Mouse (Mus musculus) cerebellum, postnatal 4 days (tissue): ENCODE measurements around the gene Slc6a4.
"Not testable (repeated sequence)": the region's sequence is repeated elsewhere in the genome, so short reads cannot be mapped to it uniquely, and the experiment has no call there.

Experiments used
- DNase-seq, 2 experiments: peaks; one replicate each; pipeline ENCODE4 v3.0.0; 2022; ENCODE audit warnings: low spot score in 2 of 2, mixed read lengths in 1 of 2

Gene Slc6a4

DNA sequence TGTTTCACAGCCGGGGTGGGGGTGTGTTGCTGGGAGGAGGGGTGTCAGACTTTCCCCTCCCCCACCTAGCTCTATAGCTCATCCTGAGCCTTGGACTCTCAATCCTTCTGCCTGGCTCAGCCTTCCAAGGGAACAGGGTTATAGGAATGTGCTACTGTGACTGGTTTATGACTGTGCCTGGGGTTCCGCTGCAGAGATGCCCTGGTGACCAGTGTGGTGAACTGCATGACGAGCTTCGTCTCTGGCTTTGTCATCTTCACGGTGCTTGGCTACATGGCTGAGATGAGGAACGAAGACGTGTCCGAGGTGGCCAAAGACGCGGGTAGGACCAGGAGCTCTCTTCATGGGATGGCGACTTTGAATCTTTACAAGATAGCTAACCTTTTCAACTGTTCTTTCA, 19.6 kb downstream of the Slc6a4 start:
- DNase-seq = no peak

DNA sequence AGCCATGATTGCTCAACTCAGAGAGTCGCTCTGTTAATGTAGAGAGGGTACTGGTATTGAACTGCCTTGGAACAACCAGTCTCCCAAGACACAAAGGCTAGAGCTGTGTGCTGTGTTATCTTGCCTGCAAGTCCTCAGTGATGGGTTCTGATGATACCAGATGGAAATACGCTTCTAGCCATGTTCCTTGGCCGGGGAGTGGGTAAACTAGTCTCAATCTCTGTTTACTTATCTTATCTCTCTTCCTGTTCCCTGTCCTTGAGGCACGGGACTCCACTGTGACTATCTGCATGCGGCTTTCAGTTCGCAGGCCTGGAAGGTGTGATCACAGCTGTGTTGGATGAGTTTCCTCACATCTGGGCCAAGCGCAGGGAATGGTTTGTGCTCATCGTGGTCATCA, 21.1 kb downstream of the Slc6a4 start:
- no peak for DNase-seq

DNA sequence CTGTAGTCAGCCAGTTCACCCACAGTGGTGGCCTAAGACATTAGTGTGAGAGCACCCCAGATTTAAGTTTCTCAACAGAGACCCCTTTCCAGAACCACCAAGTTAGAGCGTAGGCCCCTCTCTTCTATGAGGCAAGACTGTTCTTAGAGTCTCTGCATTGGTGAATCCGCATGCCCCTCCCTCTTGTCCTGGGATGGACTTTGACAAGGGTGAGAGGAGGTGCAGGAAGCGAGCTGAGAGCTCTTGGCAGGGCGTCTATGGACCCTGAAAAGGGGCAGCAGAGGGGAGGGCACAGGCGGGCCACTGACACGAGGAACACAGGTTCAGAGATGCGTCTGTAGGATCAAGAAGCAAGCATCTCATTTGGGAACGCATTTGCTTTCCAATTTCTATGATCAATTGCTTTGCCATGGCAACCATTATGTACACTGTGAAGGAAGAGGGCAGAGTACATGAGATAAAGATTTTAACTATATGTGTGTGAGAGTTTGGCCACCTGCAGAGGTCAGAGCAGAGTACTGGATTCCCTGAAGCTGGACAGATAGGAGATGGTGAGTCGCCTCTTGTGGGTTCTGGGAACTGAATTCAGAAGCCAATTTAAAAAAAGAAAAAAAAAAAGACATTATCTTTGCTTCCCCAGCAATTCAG, 23.5 kb downstream of the Slc6a4 start:
- DNase-seq = no peak

DNA sequence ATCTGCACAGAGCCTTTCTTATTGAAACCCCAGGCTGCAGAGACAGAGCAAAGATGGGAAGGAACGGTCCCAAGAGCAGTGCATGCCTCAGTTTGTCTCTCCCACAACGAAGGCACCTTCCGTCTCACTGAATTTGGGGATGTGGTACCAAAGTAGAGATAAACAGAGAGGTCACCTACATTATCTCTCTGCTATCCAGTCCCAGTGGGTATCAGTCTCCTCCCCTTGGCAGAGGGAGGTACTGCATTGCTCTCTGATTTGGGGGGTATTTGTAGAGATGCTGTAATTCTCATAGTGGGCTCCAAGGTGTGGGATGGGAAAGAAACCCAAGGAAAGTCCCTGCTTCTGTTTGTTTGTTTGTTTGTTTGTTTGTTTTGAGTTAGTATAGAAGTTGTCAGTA, 28.2 kb downstream of the Slc6a4 start:
- DNase-seq = no peak

DNA sequence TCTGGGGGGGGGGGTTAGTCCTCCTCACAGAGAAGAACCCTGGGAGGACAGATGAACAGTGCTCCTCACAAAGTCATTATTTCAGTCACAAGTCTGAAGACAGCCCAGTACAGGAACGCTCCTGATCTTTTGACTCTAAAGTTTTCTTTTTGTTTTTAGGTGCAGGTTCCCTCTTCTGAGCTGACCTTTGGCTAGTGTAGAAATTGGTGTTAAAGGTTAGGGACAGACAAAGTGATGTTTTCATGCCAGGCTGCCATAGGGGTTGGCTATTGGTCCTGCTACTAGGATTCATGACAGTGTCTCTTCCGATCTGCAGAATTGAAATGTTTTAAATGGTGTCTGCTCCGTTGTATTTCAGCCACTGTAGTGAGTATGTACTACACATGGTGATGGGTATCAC, 29.8 kb downstream of the Slc6a4 start:
- no peak for DNase-seq

DNA sequence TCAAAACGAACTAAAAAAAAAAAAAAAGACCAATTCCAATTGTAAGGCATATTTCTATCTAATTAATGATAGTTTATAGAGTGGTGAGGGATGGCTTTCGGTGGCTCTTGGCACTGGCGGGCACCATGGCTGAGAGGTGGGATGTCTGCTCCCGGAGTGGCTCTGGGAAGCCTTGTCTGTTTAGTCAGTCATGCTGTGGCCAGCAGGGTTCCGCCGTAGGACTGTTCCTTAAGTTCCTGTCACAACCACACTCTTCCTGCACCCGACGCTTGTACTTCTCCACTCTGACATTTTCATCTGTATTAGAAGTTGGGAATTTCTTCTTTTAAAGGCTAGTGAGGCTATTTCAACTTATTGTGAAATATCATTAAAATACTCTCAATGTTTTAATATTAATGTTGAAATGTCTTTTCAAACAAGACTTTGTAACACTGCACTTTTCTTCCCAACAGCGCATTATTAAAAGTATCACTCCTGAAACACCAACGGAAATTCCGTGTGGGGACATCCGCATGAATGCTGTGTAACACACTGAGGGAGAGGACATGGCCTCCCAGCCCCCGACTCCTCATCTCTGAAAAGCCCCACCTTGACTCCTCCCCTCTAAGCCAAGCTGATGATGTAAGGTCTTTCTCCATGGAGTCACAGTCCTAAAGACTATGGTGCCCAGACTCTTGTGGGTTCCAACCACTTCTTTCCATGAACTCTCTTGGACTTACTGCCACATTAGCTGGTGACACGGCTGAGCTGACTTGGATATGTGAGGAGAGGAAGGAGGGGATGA, 32.9 kb downstream of the Slc6a4 start:
- no peak for DNase-seq

DNA sequence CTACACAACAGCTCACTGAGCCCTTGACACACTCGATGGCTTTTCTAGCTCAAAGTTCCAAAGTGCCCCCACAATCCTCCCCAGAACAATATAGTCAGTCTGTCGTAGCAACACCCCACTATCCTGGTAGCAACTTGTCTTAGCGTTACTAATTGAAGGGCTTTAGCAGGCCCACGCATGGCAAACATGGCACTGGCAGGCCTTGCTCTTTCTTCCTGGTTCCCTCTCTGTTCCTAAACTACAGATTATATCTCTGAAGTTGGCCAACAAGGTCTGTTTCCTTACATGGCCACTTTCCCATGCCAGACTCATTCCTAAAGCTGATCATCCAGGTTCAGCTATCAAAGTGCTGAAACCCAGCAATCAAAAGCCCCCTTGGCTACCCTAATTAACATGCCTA, 43.5 kb downstream of the Slc6a4 start:
- no peak for DNase-seq

DNA sequence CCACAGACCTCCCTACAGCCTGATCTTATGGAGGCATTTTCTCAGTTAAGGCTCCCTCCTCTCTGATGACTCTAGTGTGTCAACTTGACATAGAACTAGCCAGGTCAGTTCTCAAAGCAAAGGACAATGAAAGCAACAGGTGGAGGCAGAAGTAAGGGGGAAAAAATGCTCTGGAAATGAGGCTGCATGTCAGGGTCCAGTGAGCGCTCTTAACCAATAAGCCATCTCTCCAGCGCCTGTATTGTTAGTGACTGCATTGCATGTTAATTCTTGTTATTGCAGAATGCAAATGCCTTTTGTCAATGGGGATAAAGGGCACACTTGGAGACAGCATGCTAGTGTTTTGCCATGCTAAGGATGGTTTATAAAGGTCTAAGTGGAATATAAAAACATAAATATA, 44.4 kb downstream of the Slc6a4 start:
- no peak for DNase-seq

DNA sequence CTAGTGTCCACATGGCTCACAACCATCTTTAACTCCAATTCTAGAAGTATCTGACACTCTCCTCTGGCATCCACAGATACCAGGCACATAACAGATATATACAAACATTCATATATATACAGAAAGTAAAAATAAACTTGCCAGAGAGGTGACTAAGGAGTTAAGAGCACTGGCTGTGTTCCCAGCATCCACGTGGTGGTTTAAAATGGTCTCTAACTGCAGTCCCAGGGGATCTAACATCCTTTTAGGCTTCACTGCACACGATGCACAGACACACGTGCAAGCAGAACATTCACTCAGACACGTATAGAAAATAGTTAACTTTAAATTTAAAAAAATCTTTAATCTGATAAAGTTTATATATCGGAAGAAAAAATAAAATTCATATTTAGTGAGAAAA, 63.5 kb downstream of the Slc6a4 start:
- no peak for DNase-seq

DNA sequence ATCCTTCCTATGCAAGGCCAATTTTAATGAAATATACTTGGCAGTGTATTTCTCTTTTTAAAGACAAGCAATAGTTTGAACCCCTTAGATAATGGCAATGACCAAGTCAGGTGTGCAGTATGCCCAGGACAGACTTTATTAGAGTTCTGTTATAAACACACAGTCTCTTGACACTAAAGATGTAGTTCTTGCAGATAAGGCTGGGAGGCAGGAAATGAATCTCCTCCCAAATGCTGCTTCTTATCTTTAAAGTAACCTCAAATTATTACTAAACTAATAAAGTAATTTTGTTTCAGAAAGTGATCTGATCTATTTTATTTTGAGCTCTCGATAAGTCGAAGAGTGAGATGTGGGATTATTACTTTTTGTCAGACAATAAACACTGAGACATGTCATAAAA, 65.0 kb downstream of the Slc6a4 start:
- no peak for DNase-seq

DNA sequence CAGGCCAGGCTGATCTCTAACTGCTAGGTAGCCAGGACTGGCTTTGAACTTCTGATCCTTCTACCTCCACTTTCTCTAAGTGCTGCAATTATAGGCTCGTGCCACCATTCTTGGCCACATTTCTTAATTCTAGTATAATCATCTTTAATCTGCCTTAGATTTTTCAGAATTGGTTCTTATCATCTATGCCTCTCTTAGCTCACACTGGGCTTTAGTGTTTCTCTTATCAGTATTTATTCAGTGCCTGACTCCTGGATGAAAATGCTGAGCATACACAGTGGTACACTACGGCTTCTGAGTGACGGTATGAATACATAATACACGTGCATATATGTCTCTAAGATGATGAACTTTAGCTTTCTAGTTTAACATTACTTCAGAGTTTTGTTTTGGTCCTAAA, 70.4 kb downstream of the Slc6a4 start:
- DNase-seq = no peak

DNA sequence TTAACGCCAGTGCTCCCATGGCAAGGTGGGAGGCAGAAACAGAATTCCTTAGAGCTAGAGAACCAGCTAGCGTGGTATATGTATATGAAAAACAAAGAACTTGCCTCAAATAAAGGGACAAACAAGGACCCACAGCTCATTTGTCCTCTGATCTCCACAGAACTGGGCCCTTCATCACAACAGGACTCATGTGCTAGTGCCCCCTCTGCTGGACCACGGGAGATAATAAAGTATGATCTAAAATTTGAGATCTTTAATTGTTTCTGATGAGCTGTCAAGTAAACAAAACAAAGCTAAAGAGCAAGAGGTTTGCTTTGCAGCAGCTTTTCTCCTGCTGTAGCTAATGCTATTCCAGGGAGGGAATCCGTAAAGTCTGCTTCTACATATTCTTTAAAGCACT, 72.3 kb downstream of the Slc6a4 start:
- DNase-seq = no peak

DNA sequence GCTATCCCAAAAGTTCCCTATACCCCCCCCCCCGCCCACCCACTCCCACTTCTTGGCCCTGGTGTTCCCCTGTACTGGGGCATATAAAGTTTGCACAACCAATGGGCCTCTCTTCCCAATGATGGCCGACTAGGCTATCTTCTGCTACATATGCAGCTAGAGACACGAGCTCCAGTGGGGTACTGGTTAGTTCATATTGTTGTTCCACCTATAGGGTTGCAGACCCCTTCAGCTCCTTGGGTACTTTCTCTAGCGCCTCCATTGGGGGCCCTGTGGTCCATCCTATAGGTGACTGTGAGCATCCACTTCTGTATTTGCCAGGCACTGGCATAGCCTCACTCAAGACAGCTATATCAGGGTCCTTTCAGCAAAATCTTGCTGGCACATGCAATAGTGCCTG, 78.9 kb downstream of the Slc6a4 start:
- DNase-seq = not testable (repeated sequence)

DNA sequence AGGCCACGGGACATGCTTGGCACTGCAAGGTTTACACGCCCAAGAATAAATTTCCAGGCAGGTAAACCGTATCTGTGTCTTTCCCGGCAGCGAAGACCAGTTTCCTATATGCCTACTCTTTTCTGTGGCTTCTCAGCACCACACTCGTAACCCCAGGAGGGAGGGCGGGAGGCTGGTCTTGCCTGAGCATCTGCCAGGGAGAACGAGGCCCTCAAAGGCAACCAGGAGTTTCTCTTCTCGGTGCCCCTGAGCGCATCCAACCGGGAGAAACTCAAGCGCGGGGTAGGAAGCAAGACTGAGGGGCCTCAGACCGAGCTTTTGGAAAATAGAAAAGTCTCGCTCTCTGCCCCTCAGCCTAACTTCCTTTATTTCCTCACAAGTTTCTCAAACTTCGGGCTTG, 79.4 kb downstream of the Slc6a4 start:
- peak in 1 of 2 experiments; percentile 21 for DNase-seq

DNA sequence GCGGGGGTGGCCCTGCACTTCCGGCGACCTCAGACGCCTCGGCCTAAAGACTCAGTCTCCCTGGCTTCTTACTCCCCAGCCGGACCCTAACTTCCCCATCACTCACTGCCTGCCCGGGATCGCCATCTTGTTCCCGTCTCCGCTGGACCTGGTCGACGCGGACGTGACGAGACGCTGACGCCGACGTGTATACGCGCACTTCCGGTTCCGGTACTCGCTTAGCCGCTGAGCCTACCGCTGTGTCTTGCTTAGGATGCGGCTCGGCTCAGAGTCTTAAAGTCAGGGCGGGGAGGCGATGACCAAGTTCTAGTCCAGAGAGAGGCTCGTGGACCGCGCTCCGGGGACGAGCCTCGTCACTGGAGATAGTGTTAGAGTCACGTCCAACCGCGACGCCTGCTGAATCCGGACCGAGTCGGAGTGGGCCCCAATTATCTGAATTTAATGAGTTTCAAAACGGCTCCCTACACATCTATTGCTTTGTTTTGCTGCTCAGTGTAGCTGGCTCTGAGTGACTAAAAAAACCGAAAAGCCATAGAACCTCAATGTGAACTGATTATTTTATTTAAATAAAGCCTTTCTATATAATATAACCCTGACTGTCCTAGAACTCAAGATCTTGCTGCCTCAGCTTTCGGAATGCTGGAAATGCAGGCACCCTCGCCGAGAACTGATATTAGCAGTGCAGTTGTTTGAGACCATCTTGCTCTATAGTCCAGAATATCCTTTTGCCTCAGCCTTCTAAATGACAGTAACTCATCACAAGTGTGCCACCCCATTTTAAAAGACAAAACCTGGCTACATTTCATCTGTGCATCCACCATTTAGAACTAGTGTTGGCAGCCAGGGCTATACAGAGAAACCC, 80.1 kb downstream of the Slc6a4 start, which contains the start of gene Nsrp1:
Nsrp1 (minus strand) TSS at position 163 of the 862 bp plus-strand sequence.
- peak; percentile 78 to 87 for DNase-seq

DNA sequence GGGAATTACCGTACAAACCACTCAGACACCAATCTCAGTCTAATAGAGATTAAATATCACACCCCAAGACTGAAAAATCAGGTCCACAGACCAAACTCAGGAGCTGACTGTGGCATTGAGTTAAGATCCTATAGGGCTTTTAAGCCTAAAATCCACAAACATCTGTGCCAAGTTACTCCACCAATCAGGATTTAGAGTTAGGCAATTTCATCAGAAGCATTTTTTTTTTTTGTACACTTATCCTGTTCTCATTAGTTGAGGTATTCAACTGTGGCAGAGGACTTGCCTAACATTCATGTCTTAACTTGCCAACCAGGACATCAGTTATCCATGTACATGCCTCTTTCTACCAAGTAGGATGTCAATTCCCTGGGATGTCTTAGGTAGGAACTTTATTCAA, 81.0 kb downstream of the Slc6a4 start:
- DNase-seq = no peak
